Mouse (Mus musculus) testis, adult 2 months (tissue): Measurements from ENCODE around the gene Rbm19.
"Not testable (repeated sequence)": the region's sequence is repeated elsewhere in the genome, so short reads cannot be mapped to it uniquely, and the experiment has no call there.

Experiments
- CTCF ChIP-seq: fragments of 200-500 bp; IDR thresholded peaks from 2 replicates; pipeline ENCODE4 v1.5.1; 2012; ENCODE audit warnings: low read depth, mild to moderate bottlenecking, inconsistent platforms, low read length, moderate library complexity; ENCODE audit not compliant: control insufficient read depth, insufficient read depth, insufficient replicate concordance
- POLR2A ChIP-seq: fragments of 200-500 bp; IDR thresholded peaks from 2 replicates; pipeline ENCODE4 v1.6.1; 2012; ENCODE audit warnings: low read depth, mild to moderate bottlenecking, inconsistent platforms, low read length, moderate library complexity; ENCODE audit not compliant: control insufficient read depth

- TF ChIP-seq POLR2A, CTCF: not testable (repeated sequence)
Measured at GRCm38 (mm10) chr5:120117161-120117560, 896 bp downstream of the Rbm19 start.
